Mouse (Mus musculus): ENCODE results near the gene Gtf3c5. TPM values are rescaled to one million over a fixed set of nuclear protein-coding genes. Genes with fewer than 3 reads are reported as not detected.
A peak's percentile ranks its signal among the peaks of the same experiment; 100 is the strongest.

Gtf3c5 gene
- polyA plus RNA-seq, 1 experiment = 13.3 TPM

GRCm38 (mm10) chr2:28610716-28611406, 27.3 kb upstream of the Gtf3c5 start:
- Histone ChIP-seq H3K27me3 (ENCODE audit: control insufficient read depth, insufficient read depth, low read length) (no peaks in the 10 kb centered on the region), H3K36me3 (ENCODE audit: control insufficient read depth, insufficient read depth, low read length) (no peaks in the 10 kb centered on the region), H3K4me3 (ENCODE audit: extremely low read depth, insufficient read depth, insufficient read length) (no peak overlapping the region), H3K27ac (ENCODE audit: insufficient read depth, low read length) (no peak overlapping the region), H3K4me1 (ENCODE audit: control insufficient read depth, insufficient read depth, insufficient read length) (peaks cover 9% of the 10 kb centered on the region)
- 95% methylated on average over 12 of the region's 12 CpGs for WGBS
- TF ChIP-seq CTCF (IDR thresholded peaks at IDR 0.05; ENCODE audit: extremely low read depth, insufficient read depth, insufficient read length, insufficient replicate concordance) (no peak), POLR2A (IDR thresholded peaks at IDR 0.05; ENCODE audit: low read depth, low read length) (no peak)
- DNase-seq (ENCODE audit: low read depth in 1 of 2, low spot score in 2 of 2) = no peak

- WGBS = 92% methylated on average over 10 of the region's 10 CpGs
- peaks cover 10% of the 10 kb centered on the region for H3K4me1 ChIP-seq (ENCODE audit: control insufficient read depth, insufficient read depth, insufficient read length)
- no peaks in the 10 kb centered on the region for H3K36me3 ChIP-seq (ENCODE audit: control insufficient read depth, insufficient read depth, low read length)
- H3K27ac ChIP-seq (ENCODE audit: insufficient read depth, low read length) = no peak overlapping the region
- no peak overlapping the region for H3K4me3 ChIP-seq (ENCODE audit: extremely low read depth, insufficient read depth, insufficient read length)
- TF ChIP-seq POLR2A (IDR thresholded peaks at IDR 0.05; ENCODE audit: low read depth, low read length) (no peak), CTCF (IDR thresholded peaks at IDR 0.05; ENCODE audit: extremely low read depth, insufficient read depth, insufficient read length, insufficient replicate concordance) (no peak)
- H3K27me3 ChIP-seq (ENCODE audit: control insufficient read depth, insufficient read depth, low read length) = no peaks in the 10 kb centered on the region
- no peak for DNase-seq (ENCODE audit: low read depth in 1 of 2, low spot score in 2 of 2)
Measured at GRCm38 (mm10) chr2:28609851-28610250, 26.3 kb upstream of the Gtf3c5 start.

GRCm38 (mm10) chr2:28607341-28608165, 24.0 kb upstream of the Gtf3c5 start:
- Histone ChIP-seq H3K27ac (ENCODE audit: insufficient read depth, low read length) (no peak overlapping the region), H3K36me3 (ENCODE audit: control insufficient read depth, insufficient read depth, low read length) (no peaks in the 10 kb centered on the region), H3K4me3 (ENCODE audit: extremely low read depth, insufficient read depth, insufficient read length) (no peak overlapping the region), H3K27me3 (ENCODE audit: control insufficient read depth, insufficient read depth, low read length) (no peaks in the 10 kb centered on the region), H3K4me1 (ENCODE audit: control insufficient read depth, insufficient read depth, insufficient read length) (peaks cover 10% of the 10 kb centered on the region)
- no peak for DNase-seq (ENCODE audit: low read depth in 1 of 2, low spot score in 2 of 2)
- no peak for TF ChIP-seq POLR2A (IDR thresholded peaks at IDR 0.05; ENCODE audit: low read depth, low read length)
- TF ChIP-seq CTCF (IDR thresholded peaks at IDR 0.05; ENCODE audit: extremely low read depth, insufficient read depth, insufficient read length, insufficient replicate concordance) = no peak
- WGBS = 77% methylated on average over 10 of the region's 10 CpGs

GRCm38 (mm10) chr2:28606601-28607340, 23.2 kb upstream of the Gtf3c5 start:
- H3K27ac ChIP-seq (ENCODE audit: insufficient read depth, low read length) = no peak overlapping the region

GRCm38 (mm10) chr2:28605789-28606541, 22.4 kb upstream of the Gtf3c5 start:
- H3K4me1 ChIP-seq (ENCODE audit: control insufficient read depth, insufficient read depth, insufficient read length) = peaks cover 10% of the 10 kb centered on the region
- TF ChIP-seq POLR2A (IDR thresholded peaks at IDR 0.05; ENCODE audit: low read depth, low read length) = no peak
- no peak for TF ChIP-seq CTCF (IDR thresholded peaks at IDR 0.05; ENCODE audit: extremely low read depth, insufficient read depth, insufficient read length, insufficient replicate concordance)
- no peaks in the 10 kb centered on the region for H3K36me3 ChIP-seq (ENCODE audit: control insufficient read depth, insufficient read depth, low read length)
- peak overlapping the region; percentile 5; the same call in 1 of the 2 replicates for H3K27ac ChIP-seq (ENCODE audit: insufficient read depth, low read length)
- no peak for DNase-seq (ENCODE audit: low read depth in 1 of 2, low spot score in 2 of 2)
- no peak overlapping the region for H3K4me3 ChIP-seq (ENCODE audit: extremely low read depth, insufficient read depth, insufficient read length)
- no peaks in the 10 kb centered on the region for H3K27me3 ChIP-seq (ENCODE audit: control insufficient read depth, insufficient read depth, low read length)
- WGBS = 20% methylated on average over 14 of the region's 14 CpGs

More at GRCm38 (mm10) chr2:28606601-28607340, 23.2 kb upstream of the Gtf3c5 start:
- no peak overlapping the region for H3K4me3 ChIP-seq (ENCODE audit: extremely low read depth, insufficient read depth, insufficient read length)
- DNase-seq (ENCODE audit: low read depth in 1 of 2, low spot score in 2 of 2) = no peak
- no peaks in the 10 kb centered on the region for H3K27me3 ChIP-seq (ENCODE audit: control insufficient read depth, insufficient read depth, low read length)
- peaks cover 10% of the 10 kb centered on the region for H3K4me1 ChIP-seq (ENCODE audit: control insufficient read depth, insufficient read depth, insufficient read length)
- no peaks in the 10 kb centered on the region for H3K36me3 ChIP-seq (ENCODE audit: control insufficient read depth, insufficient read depth, low read length)
- TF ChIP-seq CTCF (IDR thresholded peaks at IDR 0.05; ENCODE audit: extremely low read depth, insufficient read depth, insufficient read length, insufficient replicate concordance) (no peak; the same call in 1 of the 2 replicates), POLR2A (IDR thresholded peaks at IDR 0.05; ENCODE audit: low read depth, low read length) (no peak)
- WGBS = 74% methylated on average over 8 of the region's 8 CpGs

- no peak overlapping the region for H3K27ac ChIP-seq (ENCODE audit: insufficient read depth, low read length)
- DNase-seq (ENCODE audit: low read depth in 1 of 2, low spot score in 2 of 2) = no peak
- H3K27me3 ChIP-seq (ENCODE audit: control insufficient read depth, insufficient read depth, low read length) = no peaks in the 10 kb centered on the region
- no peak overlapping the region for H3K4me3 ChIP-seq (ENCODE audit: extremely low read depth, insufficient read depth, insufficient read length)
- peaks cover 10% of the 10 kb centered on the region for H3K4me1 ChIP-seq (ENCODE audit: control insufficient read depth, insufficient read depth, insufficient read length)
- no peaks in the 10 kb centered on the region for H3K36me3 ChIP-seq (ENCODE audit: control insufficient read depth, insufficient read depth, low read length)
- 87% methylated on average over 5 of the region's 5 CpGs for WGBS
- TF ChIP-seq CTCF (IDR thresholded peaks at IDR 0.05; ENCODE audit: extremely low read depth, insufficient read depth, insufficient read length, insufficient replicate concordance) (no peak), POLR2A (IDR thresholded peaks at IDR 0.05; ENCODE audit: low read depth, low read length) (no peak)
Measured at GRCm38 (mm10) chr2:28603542-28603941, 20.0 kb upstream of the Gtf3c5 start.
